17 mouse cellular contexts compared by ENCODE assay signal in genomic region chr14:8494952-8495351, GRCm38 (mm10).
DNase-seq lines count a peak whose midpoint lies in the region; ATAC-seq and TF ChIP-seq lines count a peak whose summit lies in the region.
"Had no signal": no experiment of that assay in that cellular context is flagged by ENCODE, and none has a peak within 500 bp of the region (broad histone marks: within the 10 kb centered on the region; RNA-seq: fewer than 3 reads in every experiment).

No protein-coding gene starts in this region.

- no peak overlapping the region for H3K9ac ChIP-seq in forebrain, embryonic 14.5 days (ENCODE audit: low read length)
- H3K9ac ChIP-seq in forebrain, embryonic 15.5 days (replicated peaks): no peak overlapping the region
- no peak overlapping the region for H3K9ac ChIP-seq in midbrain, embryonic 16.5 days (ENCODE audit: low read depth, low read length)
- no peak overlapping the region for H3K9ac ChIP-seq in midbrain, embryonic 13.5 days (replicated peaks)
- H3K9ac ChIP-seq: embryonic facial prominence, embryonic 12.5 days; forebrain, embryonic 12.5 days had no signal

- no peaks in the 10 kb centered on the region for H3K27me3 ChIP-seq in forebrain, embryonic 14.5 days (replicated peaks; ENCODE audit: control insufficient read depth, insufficient read depth, low read length)
- no peaks in the 10 kb centered on the region for H3K27me3 ChIP-seq in forebrain, embryonic 15.5 days
- no peaks in the 10 kb centered on the region for H3K27me3 ChIP-seq in midbrain, embryonic 16.5 days (ENCODE audit: control insufficient read depth, insufficient read depth, low read depth, low read length)
- H3K27me3 ChIP-seq in midbrain, embryonic 13.5 days: no peaks in the 10 kb centered on the region
- H3K27me3 ChIP-seq: embryonic facial prominence, embryonic 12.5 days; forebrain, embryonic 12.5 days had no signal

- ATAC-seq in forebrain, embryonic 14.5 days: peak; percentile 65; the same call in 1 of the 2 replicates
- ATAC-seq in forebrain, embryonic 15.5 days (replicated peaks): no peak
- 0 out of 2 replicates have a peak, but pooled peaks have one; percentile 17 for ATAC-seq in midbrain, embryonic 16.5 days
- no peak for ATAC-seq in midbrain, embryonic 13.5 days

- DNase-seq in forebrain, embryonic 14.5 days (ENCODE audit: low spot score): peak; percentile 51
- peak; percentile 71 for DNase-seq in brain, embryonic 14.5 days (ENCODE audit: low read depth)
- no peak for DNase-seq in spleen, adult 12 weeks (ENCODE audit: low spot score)
- DNase-seq: adrenal gland, adult 2 months; adrenal gland, postnatal 10 days; adrenal gland, postnatal 25 days; cerebellum, adult 11-12 months; cerebellum, adult 2 months; cerebellum, adult 9-10 months; cerebellum, postnatal 10 days; cerebellum, postnatal 25 days had no signal

- 18% methylated on average over 4 of the region's 4 CpGs for WGBS in forebrain, embryonic 14.5 days
- 24% methylated on average over 4 of the region's 4 CpGs for WGBS in forebrain, embryonic 15.5 days
- 50% methylated on average over 4 of the region's 4 CpGs for WGBS in midbrain, embryonic 16.5 days
- 71% methylated on average over 4 of the region's 4 CpGs for WGBS in midbrain, embryonic 13.5 days

- TF ChIP-seq POLR2A in brain, embryonic 14.5 days (IDR thresholded peaks at IDR 0.05; ENCODE audit: borderline replicate concordance, extremely low read depth, insufficient read depth, insufficient read length, poor library complexity, severe bottlenecking): no peak

- 0 out of 2 replicates have a peak, but pooled peaks cover 5% of the 10 kb centered on the region for H3K4me1 ChIP-seq in forebrain, embryonic 14.5 days (ENCODE audit: control insufficient read depth, insufficient read depth, low read length)
- 0 out of 2 replicates have a peak, but pooled peaks cover 4% of the 10 kb centered on the region for H3K4me1 ChIP-seq in forebrain, embryonic 15.5 days
- no peaks in the 10 kb centered on the region for H3K4me1 ChIP-seq in midbrain, embryonic 16.5 days (ENCODE audit: control insufficient read depth, insufficient read depth, low read length)
- no peaks in the 10 kb centered on the region for H3K4me1 ChIP-seq in midbrain, embryonic 13.5 days (replicated peaks)
- H3K4me1 ChIP-seq: embryonic facial prominence, embryonic 10.5 days; embryonic facial prominence, embryonic 12.5 days; forebrain, embryonic 12.5 days had no signal

- no peak overlapping the region for H3K4me2 ChIP-seq in forebrain, embryonic 14.5 days (ENCODE audit: low read length)
- H3K4me2 ChIP-seq in forebrain, embryonic 15.5 days (replicated peaks): no peak overlapping the region
- H3K4me2 ChIP-seq in midbrain, embryonic 16.5 days (ENCODE audit: low read length): no peak overlapping the region
- no peak overlapping the region for H3K4me2 ChIP-seq in midbrain, embryonic 13.5 days (replicated peaks)
- H3K4me2 ChIP-seq: embryonic facial prominence, embryonic 12.5 days; forebrain, embryonic 12.5 days had no signal

- H3K4me3 ChIP-seq in forebrain, embryonic 14.5 days (ENCODE audit: low read depth, low read length): no peak overlapping the region
- H3K4me3 ChIP-seq in forebrain, embryonic 15.5 days: no peak overlapping the region
- H3K4me3 ChIP-seq in midbrain, embryonic 16.5 days (ENCODE audit: low read depth, low read length): no peak overlapping the region
- no peak overlapping the region for H3K4me3 ChIP-seq in midbrain, embryonic 13.5 days (replicated peaks)
- H3K4me3 ChIP-seq: embryonic facial prominence, embryonic 10.5 days; embryonic facial prominence, embryonic 12.5 days; forebrain, embryonic 12.5 days had no signal

- no peaks in the 10 kb centered on the region for H3K9me3 ChIP-seq in forebrain, embryonic 14.5 days (replicated peaks; ENCODE audit: control insufficient read depth, low read length)
- no peaks in the 10 kb centered on the region for H3K9me3 ChIP-seq in forebrain, embryonic 15.5 days
- no peaks in the 10 kb centered on the region for H3K9me3 ChIP-seq in midbrain, embryonic 16.5 days (replicated peaks; ENCODE audit: control insufficient read depth, low read length, poor library complexity, severe bottlenecking)
- H3K9me3 ChIP-seq in midbrain, embryonic 13.5 days: no peaks in the 10 kb centered on the region
- H3K9me3 ChIP-seq: embryonic facial prominence, embryonic 10.5 days; embryonic facial prominence, embryonic 12.5 days; forebrain, embryonic 12.5 days had no signal

- no peak for TF ChIP-seq CTCF in brain, embryonic 14.5 days (IDR thresholded peaks at IDR 0.05; ENCODE audit: borderline replicate concordance, extremely low read depth, insufficient read depth, insufficient read length)

- H3K36me3 ChIP-seq in forebrain, embryonic 14.5 days (ENCODE audit: control insufficient read depth, insufficient read depth, low read length): no peaks in the 10 kb centered on the region
- H3K36me3 ChIP-seq in forebrain, embryonic 15.5 days: no peaks in the 10 kb centered on the region
- no peaks in the 10 kb centered on the region for H3K36me3 ChIP-seq in midbrain, embryonic 16.5 days (ENCODE audit: control insufficient read depth, insufficient read depth, low read length)
- H3K36me3 ChIP-seq in midbrain, embryonic 13.5 days: no peaks in the 10 kb centered on the region
- H3K36me3 ChIP-seq: embryonic facial prominence, embryonic 10.5 days; embryonic facial prominence, embryonic 12.5 days; forebrain, embryonic 12.5 days had no signal

- H3K27ac ChIP-seq in forebrain, embryonic 14.5 days (ENCODE audit: low read depth, low read length): no peak overlapping the region
- H3K27ac ChIP-seq in forebrain, embryonic 15.5 days (replicated peaks): no peak overlapping the region
- H3K27ac ChIP-seq in midbrain, embryonic 16.5 days (ENCODE audit: low read length): no peak overlapping the region
- H3K27ac ChIP-seq in midbrain, embryonic 13.5 days: no peak overlapping the region
- H3K27ac ChIP-seq: embryonic facial prominence, embryonic 10.5 days; embryonic facial prominence, embryonic 12.5 days; forebrain, embryonic 12.5 days had no signal

Comparison
In these comparisons a context has a peak if more than half of its experiments do, and no peak if none do; other contexts are left out.
1. ATAC-seq: peak in forebrain, embryonic 14.5 days (single experiment) and midbrain, embryonic 16.5 days (single experiment); none in forebrain, embryonic 15.5 days (single experiment) and midbrain, embryonic 13.5 days (single experiment).